Mouse (Mus musculus) liver, postnatal 0 days (tissue): ENCODE data around the gene Kcmf1.

Experiments
- CTCF ChIP-seq: sonication (generic); IDR thresholded peaks from 2 replicates; pipeline ENCODE4 v1.5.1; 2016; ENCODE audit warnings: antibody characterized with exemption, low read depth
- EP300 ChIP-seq: IDR thresholded peaks from 2 replicates; pipeline ENCODE4 v1.6.1; 2016; ENCODE audit warnings: antibody characterized with exemption, low read depth, mild to moderate bottlenecking

DNA sequence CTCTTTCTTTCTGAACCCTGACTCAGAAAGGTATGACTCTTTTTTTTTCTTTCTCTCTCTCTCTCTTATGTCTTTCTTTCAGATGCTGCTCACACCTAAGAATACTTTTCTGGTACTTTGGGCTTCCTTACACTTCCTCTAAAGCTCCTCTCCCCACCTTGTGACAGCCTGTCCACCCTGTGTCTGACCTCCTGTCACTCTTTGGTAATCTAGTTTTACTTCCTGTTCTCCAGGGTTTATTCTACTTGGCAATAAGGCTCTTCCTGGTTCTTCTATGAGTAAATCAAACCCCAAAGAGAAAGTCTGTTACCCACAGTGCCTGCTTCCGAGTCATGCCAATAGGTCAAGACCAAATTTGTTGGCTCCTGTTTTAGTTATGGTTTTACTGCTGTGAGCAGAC is 33.2 kb upstream of the Kcmf1 start:
- TF ChIP-seq CTCF (no peak), EP300 (no peak)
